Mouse (Mus musculus): ENCODE data around the gene Shcbp1. TPM values are rescaled to one million over a fixed set of nuclear protein-coding genes. Genes with fewer than 3 reads are reported as not detected.

The Shcbp1 gene
- 46.4 and 51.9 TPM in 2 replicates for polyA plus RNA-seq (2012; rRNA removed)

GRCm38 (mm10) chr8:4779254-4780055, at the start of gene Shcbp1:
TSS of gene Shcbp1 (minus strand) at chr8:4779567.

Other genes starting within 250 kb of the Shcbp1 start
- 4.1 and 7.1 TPM in 2 replicates for gene Zfp958, start 166.4 kb downstream of the Shcbp1 start, polyA plus RNA-seq (2012; rRNA removed)